Mouse (Mus musculus) layer of hippocampus, adult 9-10 months (tissue): ENCODE measurements at regions not wholly inside any gene's neighbourhood (a gene's known extent, or its start where the extent isn't known, plus 50 kb on each side); places are given as distances from the start of the nearest gene placed in this dataset.

Source experiments
- DNase-seq: peaks from one replicate; pipeline ENCODE4 v3.0.0; 2022; ENCODE audit warnings: low spot score

- no peak for DNase-seq
Observed at GRCm38 (mm10) chr8:7489948-7490347, 1171.1 kb downstream of the Efnb2 start.

GRCm38 (mm10) chr8:7472153-7472796 lies 1188.8 kb downstream of the Efnb2 start:
- no peak for DNase-seq

GRCm38 (mm10) chr8:7469261-7469660 lies 1191.8 kb downstream of the Efnb2 start:
- peak; percentile 29 for DNase-seq

GRCm38 (mm10) chr8:7462798-7463197 lies 1198.2 kb downstream of the Efnb2 start:
- DNase-seq: no peak

GRCm38 (mm10) chr8:7449361-7449760 lies 1211.7 kb downstream of the Efnb2 start:
- no peak for DNase-seq

- DNase-seq: no peak
Observed at GRCm38 (mm10) chr8:7447026-7447425, 1214.0 kb downstream of the Efnb2 start.

GRCm38 (mm10) chr8:7440829-7441228 lies 1220.2 kb downstream of the Efnb2 start:
- DNase-seq: no peak

GRCm38 (mm10) chr8:7440278-7440684 lies 1220.8 kb downstream of the Efnb2 start:
- no peak for DNase-seq

- DNase-seq: no peak
Observed at GRCm38 (mm10) chr8:7439869-7440268, 1221.2 kb downstream of the Efnb2 start.

- DNase-seq: no peak
Observed at GRCm38 (mm10) chr8:7430482-7430881, 1230.6 kb downstream of the Efnb2 start.

- DNase-seq: no peak
Observed at GRCm38 (mm10) chr8:7398175-7398574, 1262.9 kb downstream of the Efnb2 start.

- peak; percentile 3 for DNase-seq
Observed at GRCm38 (mm10) chr8:7397355-7397862, 1263.6 kb downstream of the Efnb2 start.
